Mouse (Mus musculus) cortical plate, adult 2 months (tissue): ENCODE results near the gene Large1.

Source experiments
- CTCF ChIP-seq: fragments of 200-500 bp; IDR thresholded peaks from 2 replicates; pipeline ENCODE4 v1.5.1; 2011; ENCODE audit warnings: mild to moderate bottlenecking, control low read depth, low read length; ENCODE audit not compliant: insufficient read depth; ENCODE audit errors: extremely low read depth
- POLR2A ChIP-seq: fragments of 200-500 bp; IDR thresholded peaks from 2 replicates; pipeline ENCODE4 v1.6.1; 2011; ENCODE audit warnings: mild to moderate bottlenecking, low read length, control low read depth; ENCODE audit not compliant: insufficient read depth; ENCODE audit errors: extremely low read depth

GRCm38 (mm10) chr8:73291630-73292029 lies 61.7 kb downstream of the Large1 start:
- no peak for TF ChIP-seq CTCF
- TF ChIP-seq POLR2A, result no peak
